Mouse (Mus musculus) thymus, adult 2 months (tissue): ENCODE results near the gene Nectin3. TPM values are rescaled to one million over a fixed set of nuclear protein-coding genes. Genes with fewer than 3 reads are reported as not detected.

Experiments
- DNase-seq: peaks from one replicate; pipeline ENCODE4 v3.0.0; 2021
- H3K27ac ChIP-seq: fragments of 200-500 bp; 2 replicates; pipeline ENCODE4 v1.5.1; 2012; ENCODE audit warnings: low read length, control low read depth; ENCODE audit not compliant: control insufficient read depth, insufficient read depth
- H3K27me3 ChIP-seq: fragments of 200-500 bp; 2 replicates; pipeline ENCODE4 v1.6.1; 2012; ENCODE audit warnings: mild to moderate bottlenecking, low read length, moderate library complexity, mixed read lengths; ENCODE audit not compliant: control insufficient read depth, insufficient read depth
- H3K36me3 ChIP-seq: fragments of 200-500 bp; 2 replicates; pipeline ENCODE4 v1.6.1; 2012; ENCODE audit warnings: mild to moderate bottlenecking, low read length, moderate library complexity; ENCODE audit not compliant: control insufficient read depth, insufficient read depth
- H3K4me1 ChIP-seq: fragments of 200-500 bp; replicated peaks from 2 replicates; pipeline ENCODE4 v1.6.1; 2012; ENCODE audit warnings: low read length; ENCODE audit not compliant: control insufficient read depth, insufficient read depth
- H3K4me3 ChIP-seq: fragments of 200-500 bp; 2 replicates; pipeline ENCODE4 v1.5.1; 2012; ENCODE audit warnings: mild to moderate bottlenecking, low read length, control low read depth, moderate library complexity; ENCODE audit not compliant: control insufficient read depth, insufficient read depth
- CTCF ChIP-seq: fragments of 200-500 bp; IDR thresholded peaks from 2 replicates; pipeline ENCODE4 v1.5.1; 2012; ENCODE audit warnings: mild to moderate bottlenecking, control low read depth, low read length, moderate library complexity, borderline replicate concordance; ENCODE audit not compliant: control insufficient read depth, poor library complexity, insufficient read depth; ENCODE audit errors: extremely low read depth
- POLR2A ChIP-seq: fragments of 200-500 bp; IDR thresholded peaks from 2 replicates; pipeline ENCODE4 v1.6.1; 2012; ENCODE audit warnings: mild to moderate bottlenecking, low read length, control low read depth, moderate library complexity; ENCODE audit not compliant: control insufficient read depth, poor library complexity, insufficient read depth; ENCODE audit errors: extremely low read depth
- WGBS: fragments of 180-500 bp; shearing (Covaris S2); methylation state at CpG from one replicate; pipeline ENCODE4 v1.1.7; 2018; 5-methylcytosine and 5-hydroxymethylcytosine counted together
- polyA plus RNA-seq: library from polyadenylated mRNA; depleted of rRNA; stranded (reverse); fragments of >200 nt; gene quantifications from 2 replicates; pipeline ENCODE4 v1.2.3, GENCODE M21; 2012

Nectin3 gene
- polyA plus RNA-seq, 1 experiment: 1.5 TPM

DNA sequence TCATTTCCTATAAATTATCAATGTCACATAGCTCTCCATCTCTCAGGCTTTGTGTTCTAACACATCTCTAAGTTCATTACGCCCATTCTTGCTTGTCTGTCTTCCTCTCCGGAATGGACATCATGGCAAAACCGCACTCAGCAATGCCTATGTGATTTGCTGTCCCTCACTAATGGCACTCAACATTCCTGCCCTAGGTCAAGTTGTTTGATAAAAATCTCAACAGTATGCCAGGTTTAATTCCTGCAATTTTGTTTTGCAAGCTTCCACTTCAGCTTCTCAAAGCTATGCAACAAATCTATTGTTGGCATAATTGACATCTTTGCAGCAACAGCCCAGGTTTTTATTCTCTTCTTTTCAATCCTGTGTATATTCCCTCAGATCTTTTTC lies 9.6 kb upstream of the Nectin3 start:
- H3K36me3 ChIP-seq: no peaks in the 10 kb centered on the region
- H3K27ac ChIP-seq: no peak overlapping the region
- H3K4me3 ChIP-seq: no peak overlapping the region
- no peaks in the 10 kb centered on the region for H3K4me1 ChIP-seq
- no peak for TF ChIP-seq POLR2A
- no peak for TF ChIP-seq CTCF
- DNase-seq: no peak
- H3K27me3 ChIP-seq: no peaks in the 10 kb centered on the region
- WGBS: 91% methylated on average over 3 of the region's 3 CpGs

DNA sequence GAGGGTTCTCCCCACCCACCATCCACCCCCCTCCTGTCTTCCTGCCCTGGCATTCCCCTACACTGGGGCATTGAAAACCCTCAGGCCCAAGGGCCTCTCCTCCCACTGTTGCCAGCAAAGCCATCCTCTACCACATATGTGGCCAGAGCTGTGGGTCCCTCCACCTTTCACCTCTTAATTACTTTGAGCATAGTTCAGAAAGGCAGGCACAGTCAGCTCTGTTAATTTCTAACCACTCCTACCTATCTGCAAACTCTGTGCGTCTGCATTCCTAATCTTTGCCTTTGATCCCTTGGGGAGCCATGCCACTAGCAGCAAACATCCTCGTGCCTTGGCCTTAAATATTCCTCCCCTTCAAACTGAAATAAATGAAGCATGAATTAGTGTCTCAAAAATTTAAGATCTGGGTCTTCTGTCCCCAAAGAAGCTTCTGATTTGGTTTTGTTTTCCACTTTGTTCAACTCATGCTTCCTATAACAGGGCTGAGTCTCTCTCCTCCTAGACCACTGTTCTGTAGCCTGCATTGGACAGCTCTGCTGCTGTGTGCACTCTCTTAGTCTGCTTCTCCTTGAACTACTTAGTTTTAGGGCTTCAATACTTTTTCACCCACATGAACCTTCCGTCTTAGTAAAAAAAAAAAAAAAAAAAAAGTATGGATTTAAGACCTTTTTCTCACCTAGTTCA lies 9.1 kb upstream of the Nectin3 start:
- Histone ChIP-seq H3K36me3 (no peaks in the 10 kb centered on the region), H3K4me1 (no peaks in the 10 kb centered on the region), H3K27ac (no peak overlapping the region), H3K27me3 (no peaks in the 10 kb centered on the region), H3K4me3 (no peak overlapping the region)
- TF ChIP-seq CTCF (no peak), POLR2A (no peak)
- DNase-seq: no peak
- WGBS: 89% methylated on average over 3 of the region's 3 CpGs

DNA sequence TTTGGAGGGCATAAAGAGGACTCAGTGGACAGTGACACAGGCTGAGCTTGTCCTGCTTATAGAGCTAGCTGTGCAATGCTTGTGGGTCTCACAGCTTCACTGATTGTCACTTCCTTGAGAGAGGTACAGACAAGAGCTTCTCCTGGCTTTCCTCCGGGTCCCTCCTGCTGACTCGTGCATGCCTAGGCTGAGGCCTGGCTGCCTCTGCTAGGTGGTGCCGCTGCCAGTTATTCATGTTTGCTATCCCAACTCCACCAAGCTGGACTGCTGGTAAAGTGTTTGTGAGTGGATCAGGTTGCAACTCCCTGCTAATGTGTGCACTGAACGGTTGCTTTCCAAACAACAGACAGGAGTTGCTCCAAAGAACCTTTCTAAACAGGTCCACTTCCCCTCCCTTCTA lies 5.7 kb upstream of the Nectin3 start:
- 90% methylated on average over 4 of the region's 4 CpGs for WGBS

DNA sequence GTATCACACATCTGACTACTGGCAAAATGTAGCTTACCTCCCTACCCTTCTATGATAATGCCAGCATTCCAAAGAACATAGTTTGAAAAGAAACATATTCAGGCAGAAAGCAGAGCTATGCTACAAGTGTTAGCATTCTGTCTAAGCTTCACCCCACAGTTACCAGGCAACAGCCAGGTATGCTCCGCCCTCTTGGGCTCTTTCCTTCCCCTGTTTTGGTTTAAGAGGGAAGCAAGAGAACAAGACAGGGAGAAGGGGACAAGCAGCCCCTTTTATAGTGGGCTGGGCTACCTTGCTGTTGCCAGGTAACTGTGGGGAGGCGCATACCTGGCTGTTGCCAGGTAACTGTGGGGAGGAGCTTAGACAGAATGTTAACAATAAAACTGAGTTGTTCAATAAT lies 4.0 kb upstream of the Nectin3 start:
- H3K4me1 ChIP-seq: peaks cover 7% of the 10 kb centered on the region
- TF ChIP-seq POLR2A (no peak), CTCF (no peak)
- no peak for DNase-seq
- no peak overlapping the region for H3K27ac ChIP-seq
- H3K36me3 ChIP-seq: no peaks in the 10 kb centered on the region
- 90% methylated on average over 2 of the region's 2 CpGs for WGBS
- no peak overlapping the region for H3K4me3 ChIP-seq
- H3K27me3 ChIP-seq: peaks cover 10% of the 10 kb centered on the region

More for the DNA sequence above, 5.7 kb upstream of the Nectin3 start:
- Histone ChIP-seq H3K4me1 (no peaks in the 10 kb centered on the region), H3K4me3 (no peak overlapping the region), H3K27ac (no peak overlapping the region), H3K36me3 (no peaks in the 10 kb centered on the region), H3K27me3 (no peaks in the 10 kb centered on the region)
- TF ChIP-seq CTCF: no peak
- no peak for TF ChIP-seq POLR2A
- no peak for DNase-seq

DNA sequence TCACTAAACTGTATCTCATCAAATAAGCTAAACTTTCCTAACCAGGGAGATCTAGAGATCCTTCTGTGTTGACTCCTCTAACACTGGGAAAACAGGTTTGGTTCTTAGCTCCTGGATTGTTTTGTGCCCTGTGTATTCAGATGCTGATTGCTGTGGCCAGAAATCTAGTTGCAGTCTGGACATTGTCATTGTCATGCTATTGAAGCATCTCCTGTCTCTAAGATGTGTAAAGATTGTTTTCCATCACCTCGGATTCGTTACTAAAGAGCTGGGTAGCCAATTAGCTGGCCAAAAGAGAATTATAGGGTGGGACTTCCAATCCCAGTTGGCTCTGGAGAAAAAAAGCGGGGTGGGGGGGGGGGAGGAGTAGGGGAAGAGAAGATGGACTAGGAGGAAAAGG lies 2.4 kb upstream of the Nectin3 start:
- Histone ChIP-seq H3K4me3 (no peak overlapping the region), H3K27me3 (peaks cover 17% of the 10 kb centered on the region), H3K27ac (no peak overlapping the region), H3K36me3 (no peaks in the 10 kb centered on the region), H3K4me1 (peaks cover 14% of the 10 kb centered on the region)
- no peak for TF ChIP-seq POLR2A
- no peak for TF ChIP-seq CTCF
- no peak for DNase-seq
- 81% methylated on average over 3 of the region's 3 CpGs for whole genome bisulfite sequencing

DNA sequence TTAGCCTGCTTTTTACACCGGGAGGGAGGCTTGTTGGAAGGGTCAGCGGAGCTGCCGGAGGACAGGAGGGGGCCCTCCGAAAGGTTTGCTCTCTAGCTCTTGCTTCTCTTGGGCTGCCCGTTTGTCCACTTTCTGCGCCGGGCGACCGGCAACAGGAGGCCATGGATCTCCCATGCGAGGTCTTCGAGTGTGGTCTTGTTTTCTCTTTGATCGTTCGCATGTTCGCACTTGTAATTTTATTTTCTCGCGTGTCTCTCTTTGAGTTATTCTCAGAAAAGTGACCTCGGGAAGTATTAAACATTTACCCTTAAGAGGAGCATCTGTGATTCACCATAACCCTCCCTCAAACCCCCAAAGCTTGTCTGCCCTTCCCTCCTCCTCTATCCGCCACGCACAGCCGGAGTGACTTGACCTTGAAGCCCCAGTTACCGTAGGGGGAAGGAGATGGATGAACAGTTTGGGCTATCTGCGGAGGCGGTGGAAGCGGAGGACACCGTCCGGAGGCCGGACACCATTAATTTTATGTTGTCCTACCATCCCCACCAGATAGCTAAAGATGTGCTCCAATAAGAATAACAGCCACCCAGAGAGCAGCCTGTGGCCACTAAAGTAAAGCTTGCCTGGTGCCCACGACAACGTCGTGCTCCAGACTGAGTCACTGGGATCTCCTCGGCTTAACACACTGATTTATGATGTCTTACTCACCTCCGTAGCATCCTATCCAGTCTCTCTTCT lies 472 bp downstream of the Nectin3 start:
- Histone ChIP-seq H3K36me3 (no peaks in the 10 kb centered on the region), H3K27me3 (peaks cover 19% of the 10 kb centered on the region), H3K27ac (no peak overlapping the region), H3K4me3 (peak overlapping the region; percentile 60), H3K4me1 (peaks cover 14% of the 10 kb centered on the region)
- WGBS: 4% methylated on average over 32 of the region's 32 CpGs
- DNase-seq: peak; percentile 2
- TF ChIP-seq POLR2A (no peak), CTCF (no peak)
